Mouse (Mus musculus) retina, postnatal 7 days (tissue): ENCODE results near the gene H2-M10.3.
"Not testable (repeated sequence)": the region's sequence is repeated elsewhere in the genome, so short reads cannot be mapped to it uniquely, and the experiment has no call there.

Experiments used
- DNase-seq: peaks from one replicate; pipeline ENCODE4 v3.0.0-alpha.2; 2012; ENCODE audit warnings: low read depth, low spot score

The H2-M10.3 gene

GRCm38 (mm10) chr17:36368317-36368716 lies at the start of gene H2-M10.3:
H2-M10.3 (minus strand) TSS chr17:36368417.
- not testable (repeated sequence) for DNase-seq

GRCm38 (mm10) chr17:36417416-36417815 lies 49.2 kb upstream of the H2-M10.3 start:
- DNase-seq = no peak

- no peak for DNase-seq
These were observed 47.2 kb upstream of the H2-M10.3 start for GRCm38 (mm10) chr17:36415407-36415806.

GRCm38 (mm10) chr17:36414361-36414760 lies 46.1 kb upstream of the H2-M10.3 start:
- DNase-seq = no peak

GRCm38 (mm10) chr17:36389907-36390306 lies 21.7 kb upstream of the H2-M10.3 start:
- no peak for DNase-seq

GRCm38 (mm10) chr17:36362404-36362803 lies 5.8 kb downstream of the H2-M10.3 start:
- not testable (repeated sequence) for DNase-seq

GRCm38 (mm10) chr17:36357512-36357911 lies 10.7 kb downstream of the H2-M10.3 start:
- not testable (repeated sequence) for DNase-seq

- DNase-seq = no peak
These were observed 12.5 kb downstream of the H2-M10.3 start for GRCm38 (mm10) chr17:36355763-36356162.

- peak; percentile 60 for DNase-seq
These were observed 12.9 kb downstream of the H2-M10.3 start for GRCm38 (mm10) chr17:36355343-36355742.

GRCm38 (mm10) chr17:36326055-36326454 lies 42.2 kb downstream of the H2-M10.3 start, which contains the start of gene H2-M10.1:
H2-M10.1 (minus strand) TSS chr17:36326155.
- no peak for DNase-seq

- DNase-seq = no peak
These were observed 52.4 kb downstream of the H2-M10.3 start for GRCm38 (mm10) chr17:36315689-36316253.

- peak; percentile 48 for DNase-seq
These were observed 53.1 kb downstream of the H2-M10.3 start for GRCm38 (mm10) chr17:36315041-36315688.
